Mouse (Mus musculus): ENCODE measurements around the gene Glipr1l2. TPM values are rescaled to one million over a fixed set of nuclear protein-coding genes. Genes with fewer than 3 reads are reported as not detected.
"Not testable (repeated sequence)": the region's sequence is repeated elsewhere in the genome, so short reads cannot be mapped to it uniquely, and the experiment has no call there.

The Glipr1l2 gene
- polyA plus RNA-seq, 1 experiment from 2014 or later = not detected

- Histone ChIP-seq H3K4me1 (replicated peaks; ENCODE audit: control insufficient read depth, insufficient read depth, low read length) (no peaks in the 10 kb centered on the region), H3K27me3 (replicated peaks; ENCODE audit: control insufficient read depth, insufficient read depth, low read length) (no peaks in the 10 kb centered on the region), H3K9ac (ENCODE audit: low read depth, low read length) (no peak overlapping the region), H3K4me2 (no peak overlapping the region), H3K36me3 (ENCODE audit: control insufficient read depth, insufficient read depth, low read length) (no peaks in the 10 kb centered on the region), H3K27ac (ENCODE audit: low read depth, low read length) (no peak overlapping the region), H3K9me3 (ENCODE audit: control insufficient read depth, low read length) (no peaks in the 10 kb centered on the region), H3K4me3 (ENCODE audit: low read depth, low read length) (no peak overlapping the region)
- DNase-seq (ENCODE audit: low spot score) (no peak), ATAC-seq (replicated peaks; ENCODE audit: low FRiP score) (no peak)
- WGBS = 85% methylated on average over 7 of the region's 7 CpGs
Observed at GRCm38 (mm10) chr10:112110401-112110800, 27.2 kb downstream of the Glipr1l2 start.

GRCm38 (mm10) chr10:112125090-112125489, 41.9 kb downstream of the Glipr1l2 start:
- DNase-seq (ENCODE audit: low spot score); H3K9me3 ChIP-seq (ENCODE audit: control insufficient read depth, low read length); ATAC-seq (replicated peaks; ENCODE audit: low FRiP score); H3K9ac ChIP-seq (ENCODE audit: low read depth, low read length); H3K27me3 ChIP-seq (replicated peaks; ENCODE audit: control insufficient read depth, insufficient read depth, low read length); H3K36me3 ChIP-seq (ENCODE audit: control insufficient read depth, insufficient read depth, low read length); H3K27ac ChIP-seq (ENCODE audit: low read depth, low read length); H3K4me1 ChIP-seq (replicated peaks; ENCODE audit: control insufficient read depth, insufficient read depth, low read length); H3K4me2 ChIP-seq; H3K4me3 ChIP-seq (ENCODE audit: low read depth, low read length): not testable (repeated sequence)
- 71% methylated on average over 2 of the region's 2 CpGs for WGBS

GRCm38 (mm10) chr10:112127682-112128230, 44.6 kb downstream of the Glipr1l2 start:
- not testable (repeated sequence) for H3K27me3 ChIP-seq (replicated peaks; ENCODE audit: control insufficient read depth, insufficient read depth, low read length); H3K27ac ChIP-seq (ENCODE audit: low read depth, low read length); H3K36me3 ChIP-seq (ENCODE audit: control insufficient read depth, insufficient read depth, low read length); H3K9me3 ChIP-seq (ENCODE audit: control insufficient read depth, low read length); H3K4me1 ChIP-seq (replicated peaks; ENCODE audit: control insufficient read depth, insufficient read depth, low read length); H3K9ac ChIP-seq (ENCODE audit: low read depth, low read length); DNase-seq (ENCODE audit: low spot score); H3K4me2 ChIP-seq; ATAC-seq (replicated peaks; ENCODE audit: low FRiP score); H3K4me3 ChIP-seq (ENCODE audit: low read depth, low read length)
- whole genome bisulfite sequencing = 81% methylated on average over 6 of the region's 6 CpGs

- no peak overlapping the region for H3K4me2 ChIP-seq
- no peak for DNase-seq (ENCODE audit: low spot score)
- WGBS = 81% methylated on average over 3 of the region's 3 CpGs
Observed at GRCm38 (mm10) chr10:112132194-112132593, 49.0 kb downstream of the Glipr1l2 start.

GRCm38 (mm10) chr10:112138050-112138870, 55.1 kb downstream of the Glipr1l2 start:
- Histone ChIP-seq H3K36me3 (ENCODE audit: control insufficient read depth, insufficient read depth, low read length) (no peaks in the 10 kb centered on the region), H3K4me2 (peak overlapping the region; percentile 52)
- peak; percentile 80 for ATAC-seq (replicated peaks; ENCODE audit: low FRiP score)

More at GRCm38 (mm10) chr10:112132194-112132593, 49.0 kb downstream of the Glipr1l2 start:
- Histone ChIP-seq H3K4me3 (ENCODE audit: low read depth, low read length) (no peak overlapping the region), H3K9ac (ENCODE audit: low read depth, low read length) (no peak overlapping the region), H3K27me3 (replicated peaks; ENCODE audit: control insufficient read depth, insufficient read depth, low read length) (no peaks in the 10 kb centered on the region), H3K36me3 (ENCODE audit: control insufficient read depth, insufficient read depth, low read length) (no peaks in the 10 kb centered on the region), H3K4me1 (replicated peaks; ENCODE audit: control insufficient read depth, insufficient read depth, low read length) (no peaks in the 10 kb centered on the region), H3K27ac (ENCODE audit: low read depth, low read length) (no peak overlapping the region), H3K9me3 (ENCODE audit: control insufficient read depth, low read length) (no peaks in the 10 kb centered on the region)
- no peak for ATAC-seq (replicated peaks; ENCODE audit: low FRiP score)

GRCm38 (mm10) chr10:112138871-112139430, 55.8 kb downstream of the Glipr1l2 start:
- DNase-seq (ENCODE audit: low spot score) (no peak), ATAC-seq (replicated peaks; ENCODE audit: low FRiP score) (peak; percentile 42)
- H3K4me1 ChIP-seq (replicated peaks; ENCODE audit: control insufficient read depth, insufficient read depth, low read length) = no peaks in the 10 kb centered on the region
- H3K27me3 ChIP-seq (replicated peaks; ENCODE audit: control insufficient read depth, insufficient read depth, low read length) = no peaks in the 10 kb centered on the region
- H3K27ac ChIP-seq (ENCODE audit: low read depth, low read length) = no peak overlapping the region
- no peak overlapping the region for H3K9ac ChIP-seq (ENCODE audit: low read depth, low read length)
- H3K9me3 ChIP-seq (ENCODE audit: control insufficient read depth, low read length) = no peaks in the 10 kb centered on the region
- 45% methylated on average over 6 of the region's 6 CpGs for WGBS
- no peaks in the 10 kb centered on the region for H3K36me3 ChIP-seq (ENCODE audit: control insufficient read depth, insufficient read depth, low read length)
- H3K4me2 ChIP-seq = peak overlapping the region; percentile 52
- H3K4me3 ChIP-seq (ENCODE audit: low read depth, low read length) = peak overlapping the region; percentile 28

More at GRCm38 (mm10) chr10:112138050-112138870, 55.1 kb downstream of the Glipr1l2 start:
- Histone ChIP-seq H3K27ac (ENCODE audit: low read depth, low read length) (no peak overlapping the region), H3K4me3 (ENCODE audit: low read depth, low read length) (peak overlapping the region; percentile 28), H3K4me1 (replicated peaks; ENCODE audit: control insufficient read depth, insufficient read depth, low read length) (no peaks in the 10 kb centered on the region), H3K9me3 (ENCODE audit: control insufficient read depth, low read length) (no peaks in the 10 kb centered on the region), H3K27me3 (replicated peaks; ENCODE audit: control insufficient read depth, insufficient read depth, low read length) (no peaks in the 10 kb centered on the region), H3K9ac (ENCODE audit: low read depth, low read length) (no peak overlapping the region)
- 20% methylated on average over 9 of the region's 9 CpGs for WGBS
- peak; percentile 34 for DNase-seq (ENCODE audit: low spot score)

GRCm38 (mm10) chr10:112139834-112140233, 56.7 kb downstream of the Glipr1l2 start:
- Histone ChIP-seq H3K4me2 (no peak overlapping the region), H3K4me1 (replicated peaks; ENCODE audit: control insufficient read depth, insufficient read depth, low read length) (no peaks in the 10 kb centered on the region), H3K4me3 (ENCODE audit: low read depth, low read length) (no peak overlapping the region), H3K36me3 (ENCODE audit: control insufficient read depth, insufficient read depth, low read length) (no peaks in the 10 kb centered on the region), H3K9ac (ENCODE audit: low read depth, low read length) (no peak overlapping the region), H3K27me3 (replicated peaks; ENCODE audit: control insufficient read depth, insufficient read depth, low read length) (no peaks in the 10 kb centered on the region), H3K27ac (ENCODE audit: low read depth, low read length) (no peak overlapping the region), H3K9me3 (ENCODE audit: control insufficient read depth, low read length) (no peaks in the 10 kb centered on the region)
- WGBS = 48% methylated on average over 2 of the region's 2 CpGs
- DNase-seq (ENCODE audit: low spot score) = no peak
- no peak for ATAC-seq (replicated peaks; ENCODE audit: low FRiP score)
